Mouse (Mus musculus): Measurements from ENCODE around the gene Rab26. TPM values are rescaled to one million over a fixed set of nuclear protein-coding genes. Genes with fewer than 3 reads are reported as not detected.

The Rab26 gene
- polyA plus RNA-seq (2016; fragmentation: Nextera tagmentation; extraction: Ambion mirVana), result 1.3 and 1.9 TPM in 2 replicates

DNA sequence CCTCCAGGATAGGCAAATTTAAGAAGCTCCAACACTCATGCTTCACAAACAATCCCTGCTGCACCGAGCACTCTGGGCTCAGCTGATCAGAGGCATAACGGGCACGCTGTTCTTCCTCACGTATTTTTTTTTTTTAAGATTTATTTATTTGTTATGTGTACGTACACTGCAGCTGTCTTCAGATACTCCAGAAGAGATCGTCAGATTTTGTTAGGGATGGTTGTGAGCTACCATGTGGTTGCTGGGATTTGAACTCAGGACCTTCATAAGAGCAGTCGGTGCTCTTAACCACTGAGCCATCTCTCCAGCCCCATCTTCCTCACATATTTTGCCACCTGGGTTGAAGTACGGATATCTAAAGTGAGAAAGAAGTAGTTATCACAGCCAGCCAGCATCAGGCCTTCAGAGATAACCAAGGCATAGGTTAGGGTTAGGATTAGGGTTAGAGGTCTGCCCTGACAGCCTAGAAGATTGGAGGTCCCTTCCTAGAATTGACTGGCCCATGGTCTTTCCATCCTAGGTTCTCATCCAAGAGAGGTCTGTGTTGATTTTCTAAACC is at the start of gene Rab26:
Gene Rab26 (minus strand): TSS at position 51 of the 559 bp plus-strand sequence.
- H3K9me3 ChIP-seq (replicated peaks), result no peaks in the 10 kb centered on the region
- H3K9ac ChIP-seq, result peak within 1 kb of the TSS; percentile 68
- H3K36me3 ChIP-seq, result peaks cover 18% of the 10 kb centered on the region
- peak within 1 kb of the TSS; percentile 94 for H3K4me2 ChIP-seq
- peaks cover 55% of the 10 kb centered on the region for H3K4me1 ChIP-seq
- WGBS (ENCODE audit: insufficient replicate concordance), result 47% methylated on average over 8 of the region's 8 CpGs
- H3K27me3 ChIP-seq (replicated peaks), result no peaks in the 10 kb centered on the region
- peak within 1 kb of the TSS; percentile 59 for H3K4me3 ChIP-seq
- ATAC-seq, result no peak
- H3K27ac ChIP-seq, result peak within 1 kb of the TSS; percentile 17; the same call in 1 of the 2 replicates

DNA sequence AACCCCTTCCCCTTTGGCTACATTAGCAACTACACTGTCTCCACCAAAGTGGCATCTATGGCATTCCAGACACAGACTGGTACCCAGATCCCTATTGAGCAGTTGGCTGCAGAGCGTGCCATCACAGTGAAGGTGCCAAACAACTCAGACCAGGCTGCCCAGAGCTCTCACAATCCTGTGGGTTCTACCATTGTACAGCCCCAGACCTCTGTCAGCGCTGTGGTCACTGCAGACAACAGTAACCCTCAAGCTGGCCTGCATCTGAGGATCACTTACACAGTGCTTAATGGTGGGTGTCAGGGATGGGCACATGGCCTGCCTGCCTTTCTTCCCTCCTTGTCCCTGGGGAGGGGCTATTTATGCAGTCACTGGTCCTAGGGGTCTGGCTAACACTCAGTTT is 46.3 kb upstream of the Rab26 start:
- WGBS (ENCODE audit: insufficient replicate concordance), result 84% methylated on average over 2 of the region's 2 CpGs
- Histone ChIP-seq H3K36me3 (peaks cover 69% of the 10 kb centered on the region), H3K4me3 (no peak overlapping the region), H3K4me2 (no peak overlapping the region), H3K27ac (no peak overlapping the region), H3K9me3 (replicated peaks) (no peaks in the 10 kb centered on the region), H3K9ac (no peak overlapping the region), H3K4me1 (peaks cover 10% of the 10 kb centered on the region; the same call in 1 of the 2 replicates), H3K27me3 (replicated peaks) (no peaks in the 10 kb centered on the region)
- no peak for ATAC-seq

DNA sequence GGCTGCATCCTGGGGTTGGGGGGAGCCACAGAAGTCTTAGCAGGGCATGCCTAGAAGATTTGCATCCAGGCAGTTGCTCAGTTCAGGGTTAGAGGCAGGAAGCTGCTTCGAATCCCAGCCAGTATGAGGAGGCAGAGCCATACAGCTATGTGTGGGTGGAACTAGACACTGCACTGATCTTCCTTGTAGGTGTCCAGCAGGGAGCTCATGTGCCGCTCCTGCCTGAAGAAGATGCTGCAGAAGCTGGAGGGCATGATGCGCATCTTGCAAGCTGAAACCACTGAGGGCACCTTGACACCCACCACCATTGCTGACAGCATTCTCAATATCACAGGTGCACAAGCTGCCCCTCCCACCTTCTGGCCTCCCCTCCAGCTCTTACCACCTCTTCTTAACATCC is 45.5 kb upstream of the Rab26 start:
- no peak overlapping the region for H3K4me3 ChIP-seq
- peaks cover 70% of the 10 kb centered on the region for H3K36me3 ChIP-seq
- no peak overlapping the region for H3K27ac ChIP-seq
- peaks cover 10% of the 10 kb centered on the region; the same call in 1 of the 2 replicates for H3K4me1 ChIP-seq
- no peak for ATAC-seq
- H3K27me3 ChIP-seq (replicated peaks), result no peaks in the 10 kb centered on the region
- H3K9ac ChIP-seq, result no peak overlapping the region
- H3K4me2 ChIP-seq, result no peak overlapping the region
- H3K9me3 ChIP-seq (replicated peaks), result no peaks in the 10 kb centered on the region
- 86% methylated on average over 3 of the region's 3 CpGs for WGBS (ENCODE audit: insufficient replicate concordance)

DNA sequence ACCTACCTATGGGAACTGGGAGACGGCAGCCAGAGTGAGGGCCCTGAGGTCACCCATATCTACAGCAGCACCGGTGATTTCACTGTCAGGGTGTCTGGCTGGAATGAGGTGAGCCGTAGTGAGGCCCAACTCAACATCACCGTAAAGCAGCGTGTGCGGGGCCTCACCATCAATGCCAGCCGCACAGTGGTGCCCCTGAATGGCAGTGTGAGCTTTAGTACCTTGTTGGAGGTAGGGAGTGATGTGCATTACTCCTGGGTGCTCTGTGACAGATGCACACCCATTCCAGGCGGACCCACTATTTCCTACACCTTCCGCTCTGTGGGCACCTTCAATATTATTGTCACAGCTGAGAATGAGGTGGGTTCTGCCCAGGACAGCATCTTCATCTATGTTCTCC is 39.8 kb upstream of the Rab26 start:
- no peak for ATAC-seq
- no peaks in the 10 kb centered on the region for H3K9me3 ChIP-seq (replicated peaks)
- H3K36me3 ChIP-seq, result peaks cover 76% of the 10 kb centered on the region

DNA sequence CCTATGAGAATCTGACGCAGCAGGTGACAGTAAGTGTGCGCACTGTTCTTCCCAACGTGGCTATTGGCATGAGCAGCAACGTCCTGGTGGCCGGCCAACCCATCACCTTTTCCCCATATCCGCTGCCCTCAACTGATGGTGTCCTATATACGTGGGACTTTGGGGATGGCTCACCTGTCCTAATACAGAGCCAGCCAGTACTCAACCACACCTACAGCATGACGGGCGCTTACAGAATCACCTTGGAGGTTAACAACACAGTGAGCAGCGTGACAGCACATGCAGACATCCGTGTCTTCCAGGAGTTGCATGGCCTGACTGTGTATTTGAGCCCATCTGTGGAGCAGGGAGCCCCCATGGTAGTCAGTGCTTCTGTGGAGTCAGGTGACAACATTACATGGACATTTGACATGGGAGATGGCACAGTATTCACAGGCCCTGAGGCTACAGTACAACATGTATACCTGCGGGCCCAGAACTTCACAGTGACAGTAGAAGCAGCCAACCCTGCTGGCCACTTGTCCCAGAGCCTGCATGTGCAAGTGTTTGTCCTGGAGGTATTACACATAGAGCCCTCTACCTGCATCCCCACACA is 38.7 kb upstream of the Rab26 start:
- H3K36me3 ChIP-seq, result peaks cover 67% of the 10 kb centered on the region
- no peak overlapping the region for H3K9ac ChIP-seq
- no peak overlapping the region for H3K27ac ChIP-seq
- H3K9me3 ChIP-seq (replicated peaks), result no peaks in the 10 kb centered on the region
- no peak overlapping the region for H3K4me3 ChIP-seq
- no peak overlapping the region for H3K4me2 ChIP-seq
- H3K4me1 ChIP-seq, result peaks cover 11% of the 10 kb centered on the region
- 87% methylated on average over 12 of the region's 12 CpGs for WGBS (ENCODE audit: insufficient replicate concordance)
- H3K27me3 ChIP-seq (replicated peaks), result no peaks in the 10 kb centered on the region
- no peak for ATAC-seq

More for the DNA sequence above, 39.8 kb upstream of the Rab26 start:
- WGBS (ENCODE audit: insufficient replicate concordance), result 81% methylated on average over 9 of the region's 9 CpGs
- no peak overlapping the region for H3K4me3 ChIP-seq
- H3K27ac ChIP-seq, result no peak overlapping the region
- no peak overlapping the region for H3K4me2 ChIP-seq
- H3K9ac ChIP-seq, result no peak overlapping the region
- no peaks in the 10 kb centered on the region for H3K27me3 ChIP-seq (replicated peaks)
- peaks cover 11% of the 10 kb centered on the region for H3K4me1 ChIP-seq

DNA sequence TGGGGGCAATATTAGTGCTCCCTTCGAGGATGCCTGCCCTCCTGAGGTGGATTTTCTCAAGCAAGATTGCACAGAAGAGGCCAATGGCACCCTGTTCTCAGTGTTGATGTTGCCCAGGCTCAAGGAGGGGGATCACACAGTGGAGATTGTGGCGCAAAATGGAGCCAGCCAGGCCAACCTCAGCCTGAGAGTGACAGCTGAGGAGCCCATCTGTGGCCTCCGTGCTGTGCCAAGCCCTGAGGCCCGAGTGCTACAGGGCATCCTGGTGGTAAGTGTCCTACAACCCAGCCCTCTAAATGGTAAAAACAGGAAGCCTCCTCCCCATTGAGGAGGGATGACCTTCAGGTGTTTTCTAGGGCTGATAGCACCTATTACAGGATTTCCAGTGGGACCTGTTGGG is 35.8 kb upstream of the Rab26 start:
- Histone ChIP-seq H3K9me3 (replicated peaks) (no peaks in the 10 kb centered on the region), H3K27me3 (replicated peaks) (no peaks in the 10 kb centered on the region), H3K4me3 (no peak overlapping the region), H3K9ac (no peak overlapping the region), H3K36me3 (peaks cover 63% of the 10 kb centered on the region), H3K27ac (no peak overlapping the region), H3K4me1 (peaks cover 23% of the 10 kb centered on the region), H3K4me2 (no peak overlapping the region)
- no peak for ATAC-seq
- WGBS (ENCODE audit: insufficient replicate concordance), result 60% methylated on average over 4 of the region's 4 CpGs

DNA sequence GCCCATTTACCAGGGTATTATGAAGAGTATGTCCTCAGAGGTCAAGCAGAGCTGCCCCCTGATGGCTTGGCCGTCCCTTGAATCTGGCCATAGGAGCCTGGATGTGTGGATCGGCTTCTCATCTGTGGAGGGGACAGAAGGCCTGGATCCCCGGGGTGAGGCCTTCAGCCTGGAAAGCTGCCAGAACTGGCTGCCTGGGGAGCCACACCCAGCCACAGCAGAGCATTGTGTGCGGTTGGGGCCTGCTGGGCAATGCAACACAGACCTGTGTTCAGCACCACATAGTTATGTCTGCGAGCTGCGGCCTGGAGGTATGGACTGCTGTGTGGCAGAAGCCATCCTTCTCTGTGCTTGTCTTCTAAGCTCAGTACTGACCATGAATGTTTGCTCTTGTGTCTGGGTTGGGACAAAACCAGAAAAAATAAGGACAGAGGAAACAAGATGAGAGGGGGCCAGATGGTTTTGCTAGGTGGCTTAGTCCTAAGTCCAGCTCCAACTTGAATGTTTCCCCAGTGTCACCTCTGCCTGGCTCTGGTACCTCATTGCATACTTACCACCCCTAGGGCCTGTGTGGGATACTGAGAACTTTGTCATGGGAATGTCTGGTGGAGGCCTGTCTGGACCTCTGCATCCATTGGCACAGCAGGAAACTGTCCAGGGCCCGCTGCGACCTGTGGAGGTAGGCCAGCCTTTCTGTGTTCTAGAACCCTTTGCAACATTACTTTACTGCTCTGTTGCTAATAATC is 33.2 kb upstream of the Rab26 start:
- no peaks in the 10 kb centered on the region for H3K27me3 ChIP-seq (replicated peaks)
- H3K27ac ChIP-seq, result no peak overlapping the region
- no peaks in the 10 kb centered on the region for H3K9me3 ChIP-seq (replicated peaks)
- H3K36me3 ChIP-seq, result peaks cover 42% of the 10 kb centered on the region
- 79% methylated on average over 8 of the region's 8 CpGs for whole genome bisulfite sequencing (ENCODE audit: insufficient replicate concordance)
- H3K9ac ChIP-seq, result no peak overlapping the region
- no peak overlapping the region for H3K4me3 ChIP-seq
- no peak overlapping the region for H3K4me2 ChIP-seq
- peaks cover 18% of the 10 kb centered on the region for H3K4me1 ChIP-seq
- ATAC-seq, result no peak

DNA sequence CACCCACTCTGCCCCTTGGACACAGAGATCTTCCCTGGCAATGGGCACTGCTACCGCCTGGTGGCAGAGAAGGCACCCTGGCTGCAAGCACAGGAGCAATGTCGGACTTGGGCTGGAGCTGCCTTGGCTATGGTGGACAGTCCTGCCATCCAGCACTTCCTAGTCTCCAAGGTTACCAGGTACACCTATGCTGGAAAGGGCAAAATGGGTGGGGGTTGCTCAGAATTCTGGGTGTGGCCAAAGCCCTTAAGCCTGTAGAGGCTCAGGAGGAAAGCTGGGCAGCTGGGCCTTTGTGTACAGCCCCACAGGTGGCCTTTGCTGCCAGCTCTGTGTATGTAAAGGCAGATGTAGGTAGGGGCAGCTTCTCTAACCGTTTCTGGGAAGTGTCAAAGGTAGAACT is 31.8 kb upstream of the Rab26 start:
- H3K27ac ChIP-seq, result no peak overlapping the region
- peaks cover 18% of the 10 kb centered on the region for H3K4me1 ChIP-seq
- H3K4me2 ChIP-seq, result no peak overlapping the region
- WGBS (ENCODE audit: insufficient replicate concordance), result 59% methylated on average over 3 of the region's 3 CpGs
- no peaks in the 10 kb centered on the region for H3K9me3 ChIP-seq (replicated peaks)
- H3K27me3 ChIP-seq (replicated peaks), result no peaks in the 10 kb centered on the region
- 0 out of 2 replicates have a peak, but pooled peaks have one; percentile 2 for ATAC-seq
- peaks cover 33% of the 10 kb centered on the region for H3K36me3 ChIP-seq
- H3K4me3 ChIP-seq, result no peak overlapping the region
- no peak overlapping the region for H3K9ac ChIP-seq

DNA sequence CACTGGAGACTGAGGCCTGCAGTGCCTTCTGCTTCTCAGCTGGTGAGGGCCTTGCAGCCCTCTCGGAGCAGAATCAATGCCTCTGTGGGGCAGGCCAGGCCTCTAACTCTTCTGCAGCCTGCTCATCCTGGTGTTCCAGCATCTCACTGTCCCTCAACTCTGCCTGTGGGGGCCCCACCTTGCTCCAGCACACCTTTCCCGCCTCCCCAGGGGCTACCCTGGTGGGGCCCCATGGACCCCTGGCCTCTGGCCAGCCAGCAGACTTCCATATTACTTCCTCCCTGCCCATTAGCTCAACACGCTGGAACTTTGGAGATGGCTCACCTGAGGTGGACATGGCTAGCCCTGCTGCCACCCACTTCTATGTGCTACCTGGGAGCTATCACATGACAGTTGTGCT is 31.1 kb upstream of the Rab26 start:
- H3K27ac ChIP-seq, result no peak overlapping the region
- H3K9me3 ChIP-seq (replicated peaks), result no peaks in the 10 kb centered on the region
- H3K27me3 ChIP-seq (replicated peaks), result no peaks in the 10 kb centered on the region
- H3K4me3 ChIP-seq, result no peak overlapping the region
- H3K36me3 ChIP-seq, result peaks cover 29% of the 10 kb centered on the region
- H3K4me2 ChIP-seq, result no peak overlapping the region
- WGBS (ENCODE audit: insufficient replicate concordance), result 66% methylated on average over 3 of the region's 3 CpGs
- no peak for ATAC-seq
- no peak overlapping the region for H3K9ac ChIP-seq
- H3K4me1 ChIP-seq, result peaks cover 18% of the 10 kb centered on the region

DNA sequence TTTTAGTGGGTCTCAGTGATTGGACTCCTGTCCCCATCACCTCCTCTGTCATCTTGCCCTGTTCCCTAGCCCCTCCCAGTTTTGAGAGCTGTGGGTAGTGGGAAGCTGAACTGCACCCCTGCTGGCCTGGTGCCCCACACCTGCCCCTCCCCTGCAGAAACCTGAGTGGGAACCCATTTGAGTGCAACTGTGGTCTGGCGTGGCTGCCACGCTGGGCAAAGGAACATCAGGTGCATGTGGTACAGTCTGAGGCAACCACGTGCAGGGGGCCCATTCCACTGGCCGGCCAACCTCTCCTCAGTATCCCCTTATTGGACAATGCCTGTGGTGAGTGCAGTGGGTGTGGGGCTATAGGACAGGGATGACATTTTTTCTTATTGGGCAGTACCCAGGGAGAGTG is 30.4 kb upstream of the Rab26 start:
- H3K9ac ChIP-seq, result no peak overlapping the region

DNA sequence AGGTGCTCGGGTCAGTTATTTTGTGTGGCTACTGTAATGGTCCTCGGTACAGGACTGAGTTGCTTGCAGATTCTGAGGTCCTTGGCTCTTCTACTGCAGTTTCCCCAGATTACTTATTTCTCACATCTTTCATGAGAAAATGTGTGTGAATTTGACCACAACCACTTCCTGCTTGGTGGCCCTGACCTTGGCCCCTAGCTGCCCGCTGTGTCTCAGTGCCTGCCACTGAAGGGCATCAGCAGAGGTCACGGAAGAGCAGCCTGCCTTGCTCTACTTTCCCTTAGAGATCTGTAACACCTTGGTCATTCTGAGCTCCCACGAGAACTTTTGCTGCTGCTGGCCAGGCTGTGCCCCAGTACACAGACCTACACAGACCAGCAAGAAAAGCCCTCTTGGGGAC is 29.6 kb upstream of the Rab26 start:
- no peak overlapping the region for H3K4me2 ChIP-seq
- H3K4me1 ChIP-seq, result peaks cover 26% of the 10 kb centered on the region
- no peak for ATAC-seq
- peaks cover 17% of the 10 kb centered on the region; the same call in 1 of the 2 replicates for H3K36me3 ChIP-seq
- H3K4me3 ChIP-seq, result no peak overlapping the region
- no peak overlapping the region for H3K27ac ChIP-seq
- H3K9me3 ChIP-seq (replicated peaks), result no peaks in the 10 kb centered on the region
- WGBS (ENCODE audit: insufficient replicate concordance), result 52% methylated on average over 5 of the region's 5 CpGs
- H3K27me3 ChIP-seq (replicated peaks), result no peaks in the 10 kb centered on the region
- no peak overlapping the region for H3K9ac ChIP-seq

More for the DNA sequence above, 30.4 kb upstream of the Rab26 start:
- Histone ChIP-seq H3K27ac (no peak overlapping the region), H3K4me2 (no peak overlapping the region), H3K36me3 (peaks cover 22% of the 10 kb centered on the region), H3K9me3 (replicated peaks) (no peaks in the 10 kb centered on the region), H3K27me3 (replicated peaks) (no peaks in the 10 kb centered on the region), H3K4me1 (peaks cover 18% of the 10 kb centered on the region), H3K4me3 (no peak overlapping the region)
- WGBS (ENCODE audit: insufficient replicate concordance), result 79% methylated on average over 4 of the region's 4 CpGs
- ATAC-seq, result no peak

DNA sequence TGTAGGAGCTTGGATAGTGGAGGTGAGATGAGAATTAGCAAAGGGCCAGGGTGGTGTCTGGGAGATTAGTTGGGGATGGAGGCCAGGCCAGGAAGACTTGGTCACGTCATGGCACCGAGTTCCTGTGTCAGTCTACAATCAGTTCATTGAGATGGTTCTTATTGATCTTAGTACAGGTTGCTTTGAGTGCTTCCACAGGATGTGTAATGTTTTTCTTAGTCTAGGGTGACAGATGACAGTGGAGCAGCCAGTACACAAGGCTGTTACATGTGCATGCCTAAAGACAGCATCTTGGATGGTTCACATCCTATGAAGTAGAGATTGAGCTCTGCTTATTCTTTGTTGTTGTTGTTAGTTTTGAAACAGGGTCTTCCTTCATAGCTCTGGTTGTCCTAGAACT is 27.6 kb upstream of the Rab26 start:
- no peaks in the 10 kb centered on the region for H3K9me3 ChIP-seq (replicated peaks)
- H3K4me2 ChIP-seq, result no peak overlapping the region
- no peak overlapping the region for H3K9ac ChIP-seq
- H3K36me3 ChIP-seq, result peaks cover 10% of the 10 kb centered on the region; the same call in 1 of the 2 replicates
- no peak overlapping the region for H3K27ac ChIP-seq
- 73% methylated on average over 2 of the region's 2 CpGs for WGBS (ENCODE audit: insufficient replicate concordance)
- no peak overlapping the region for H3K4me3 ChIP-seq
- no peak for ATAC-seq
- H3K27me3 ChIP-seq (replicated peaks), result no peaks in the 10 kb centered on the region
- H3K4me1 ChIP-seq, result peaks cover 34% of the 10 kb centered on the region
